Mouse (Mus musculus) macrophage (primary cell): ENCODE measurements at regions not wholly inside any gene's neighbourhood (a gene's known extent, or its start where the extent isn't known, plus 50 kb on each side); places are given as distances from the start of the nearest gene placed in this dataset.

Experiments
- H3K27ac ChIP-seq: fragments of 350-480 bp; formaldehyde crosslinking; 2 replicates; pipeline ENCODE4 v1.9.0; 2021
- H3K36me3 ChIP-seq: fragments of 350-480 bp; formaldehyde crosslinking; 2 replicates; pipeline ENCODE4 v1.9.0; 2021; ENCODE audit errors: inconsistent target
- H3K4me3 ChIP-seq: fragments of 350-480 bp; formaldehyde crosslinking; 2 replicates; pipeline ENCODE4 v1.9.0; 2021; ENCODE audit errors: inconsistent target
- H3K79me2 ChIP-seq: fragments of 350-480 bp; formaldehyde crosslinking; 2 replicates; pipeline ENCODE4 v1.9.0; 2021; ENCODE audit errors: inconsistent target
- WGBS: methylation state at CpG from one replicate; pipeline ENCODE4 v1.1.7; 2026; ENCODE audit warnings: inconsistent platforms; ENCODE audit not compliant: missing documents; 5-methylcytosine and 5-hydroxymethylcytosine counted together

DNA sequence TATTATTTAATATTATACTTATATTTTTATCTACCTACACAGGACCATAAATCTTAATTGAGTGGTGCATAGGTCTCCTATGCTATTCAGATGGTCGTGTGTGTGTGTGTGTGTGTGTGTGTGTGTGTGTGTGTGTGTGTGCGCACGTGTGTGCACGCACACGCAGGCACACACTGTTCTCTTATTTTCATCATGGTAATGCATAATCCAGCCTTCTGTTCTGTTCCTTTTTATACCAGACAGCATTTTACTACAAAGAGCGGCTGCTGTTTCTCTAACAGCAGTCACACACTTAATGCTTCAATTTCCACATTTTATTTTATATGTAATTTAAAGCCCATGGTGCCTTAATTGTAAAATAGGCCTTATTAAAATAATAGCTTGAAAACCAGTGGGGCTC is 537.0 kb downstream of the Ebf1 start:
- WGBS, result 94% methylated on average over 6 of the region's 6 CpGs
- H3K27ac ChIP-seq, result no peak overlapping the region
- no peaks in the 10 kb centered on the region for H3K79me2 ChIP-seq
- no peaks in the 10 kb centered on the region for H3K36me3 ChIP-seq
- no peak overlapping the region for H3K4me3 ChIP-seq

DNA sequence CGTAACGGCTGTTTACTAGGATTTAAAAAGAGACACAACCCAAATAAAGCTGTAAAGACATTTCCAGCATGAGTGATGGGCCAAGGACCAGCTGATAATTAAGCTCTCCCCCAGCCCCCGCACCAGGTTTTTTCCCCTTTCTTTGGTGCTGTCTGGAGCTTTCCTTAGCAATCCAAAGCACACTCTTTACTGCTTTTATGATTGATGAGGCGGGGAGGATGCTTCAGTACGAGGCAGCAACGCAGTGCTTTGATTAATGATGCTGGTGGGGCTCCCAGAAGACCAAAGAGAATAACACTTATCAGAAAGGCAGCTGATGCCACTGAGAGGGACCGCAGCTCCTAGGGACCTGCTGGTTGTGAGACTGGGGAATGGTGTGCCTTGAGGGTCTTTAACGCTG is 537.4 kb downstream of the Ebf1 start:
- no peak overlapping the region for H3K4me3 ChIP-seq

GRCm38 (mm10) chr11:45155782-45156181 is 538.7 kb downstream of the Ebf1 start:
- 14% methylated on average over 1 of the region's 1 CpGs for WGBS
- H3K27ac ChIP-seq, result no peak overlapping the region
- H3K79me2 ChIP-seq, result no peaks in the 10 kb centered on the region
- no peak overlapping the region for H3K4me3 ChIP-seq
- no peaks in the 10 kb centered on the region for H3K36me3 ChIP-seq

More for the DNA sequence above, 537.4 kb downstream of the Ebf1 start:
- WGBS, result 82% methylated on average over 8 of the region's 8 CpGs
- Histone ChIP-seq H3K36me3 (no peaks in the 10 kb centered on the region), H3K27ac (no peak overlapping the region), H3K79me2 (no peaks in the 10 kb centered on the region)

GRCm38 (mm10) chr11:45158282-45158681 is 541.2 kb downstream of the Ebf1 start:
- H3K79me2 ChIP-seq, result no peaks in the 10 kb centered on the region
- H3K4me3 ChIP-seq, result no peak overlapping the region
- H3K27ac ChIP-seq, result no peak overlapping the region
- WGBS, result 66% methylated on average over 2 of the region's 2 CpGs
- no peaks in the 10 kb centered on the region for H3K36me3 ChIP-seq

DNA sequence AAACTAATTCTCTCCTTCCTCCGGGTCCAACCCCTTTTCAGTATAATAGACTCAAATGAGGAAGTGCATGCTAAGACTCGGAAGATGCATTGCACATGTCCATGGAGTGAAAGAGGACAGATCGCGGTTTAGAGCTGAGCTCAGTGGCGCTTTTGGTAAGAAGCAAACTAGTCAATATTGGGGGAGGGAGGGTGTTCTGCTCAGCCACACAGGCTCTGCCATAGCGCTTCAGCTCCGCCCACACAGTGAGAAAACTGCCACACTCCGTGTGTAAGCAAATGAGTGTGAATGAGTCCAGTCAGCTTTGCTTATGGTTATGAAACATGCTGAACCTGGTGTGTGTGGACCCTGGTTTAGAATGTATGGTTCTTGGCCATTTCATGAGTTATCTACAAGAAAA is 543.8 kb downstream of the Ebf1 start:
- 59% methylated on average over 8 of the region's 8 CpGs for WGBS
- H3K36me3 ChIP-seq, result no peaks in the 10 kb centered on the region
- H3K79me2 ChIP-seq, result no peaks in the 10 kb centered on the region
- H3K4me3 ChIP-seq, result no peak overlapping the region
- H3K27ac ChIP-seq, result no peak overlapping the region

- 76% methylated on average over 2 of the region's 2 CpGs for WGBS
Measured at GRCm38 (mm10) chr11:45173546-45173945, 556.4 kb downstream of the Ebf1 start.

DNA sequence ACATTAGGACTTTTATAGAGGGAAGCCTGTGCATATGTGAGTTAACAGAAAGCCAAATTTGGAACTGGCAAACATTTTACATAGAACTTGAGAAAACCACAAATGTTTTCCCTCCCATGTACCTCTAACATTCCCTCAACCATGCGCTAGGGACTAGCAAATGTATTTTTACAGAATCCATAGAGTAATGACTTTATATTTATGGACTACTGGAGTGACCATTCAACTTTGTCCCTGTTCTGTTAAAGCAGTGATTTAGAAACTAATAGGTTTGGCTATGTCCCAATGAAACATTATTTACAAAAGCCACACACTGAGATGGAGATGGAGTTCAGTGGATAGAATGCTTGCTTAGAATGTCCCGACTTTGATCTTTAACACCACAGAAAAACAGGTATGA is 557.0 kb downstream of the Ebf1 start:
- Histone ChIP-seq H3K36me3 (no peaks in the 10 kb centered on the region), H3K4me3 (no peak overlapping the region), H3K79me2 (no peaks in the 10 kb centered on the region), H3K27ac (no peak overlapping the region)
- WGBS, result 88% methylated on average over 2 of the region's 2 CpGs

More at GRCm38 (mm10) chr11:45173546-45173945, 556.4 kb downstream of the Ebf1 start:
- Histone ChIP-seq H3K36me3 (no peaks in the 10 kb centered on the region), H3K4me3 (no peak overlapping the region), H3K27ac (no peak overlapping the region), H3K79me2 (no peaks in the 10 kb centered on the region)

- Histone ChIP-seq H3K4me3 (no peak overlapping the region), H3K36me3 (no peaks in the 10 kb centered on the region), H3K27ac (no peak overlapping the region), H3K79me2 (no peaks in the 10 kb centered on the region)
- 82% methylated on average over 9 of the region's 10 CpGs for WGBS
Measured at GRCm38 (mm10) chr11:45174811-45175798, 558.0 kb downstream of the Ebf1 start.

- H3K79me2 ChIP-seq, result no peaks in the 10 kb centered on the region
- H3K4me3 ChIP-seq, result no peak overlapping the region
- 85% methylated on average over 3 of the region's 3 CpGs for WGBS
- H3K36me3 ChIP-seq, result no peaks in the 10 kb centered on the region
- no peak overlapping the region for H3K27ac ChIP-seq
Measured at GRCm38 (mm10) chr11:45176971-45177370, 559.9 kb downstream of the Ebf1 start.

GRCm38 (mm10) chr11:45178036-45178435 is 560.9 kb downstream of the Ebf1 start:
- WGBS, result 87% methylated on average over 7 of the region's 7 CpGs
- Histone ChIP-seq H3K79me2 (no peaks in the 10 kb centered on the region), H3K36me3 (no peaks in the 10 kb centered on the region), H3K27ac (no peak overlapping the region), H3K4me3 (no peak overlapping the region)

DNA sequence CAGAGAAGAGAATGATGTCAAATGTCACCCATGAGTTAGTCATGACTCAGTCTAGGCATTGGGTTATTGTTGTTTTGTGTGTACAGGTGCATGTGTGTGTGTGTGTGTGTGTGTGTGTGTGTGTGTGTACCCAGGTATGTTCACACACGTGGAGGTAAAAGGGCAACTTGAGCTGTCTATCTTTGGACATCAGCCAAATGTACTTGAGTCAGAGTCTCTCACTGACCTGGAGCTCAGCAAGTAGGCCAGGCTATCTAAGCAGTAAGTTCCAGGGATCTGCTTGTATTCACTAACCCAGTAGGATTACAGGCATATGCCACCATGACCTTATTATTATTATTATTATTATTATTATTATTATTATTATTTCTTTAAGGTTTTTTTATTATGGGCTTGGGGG is 561.9 kb downstream of the Ebf1 start:
- Histone ChIP-seq H3K4me3 (no peak overlapping the region), H3K79me2 (no peaks in the 10 kb centered on the region), H3K27ac (no peak overlapping the region), H3K36me3 (no peaks in the 10 kb centered on the region)
- WGBS, result 100% methylated on average over 1 of the region's 1 CpGs

DNA sequence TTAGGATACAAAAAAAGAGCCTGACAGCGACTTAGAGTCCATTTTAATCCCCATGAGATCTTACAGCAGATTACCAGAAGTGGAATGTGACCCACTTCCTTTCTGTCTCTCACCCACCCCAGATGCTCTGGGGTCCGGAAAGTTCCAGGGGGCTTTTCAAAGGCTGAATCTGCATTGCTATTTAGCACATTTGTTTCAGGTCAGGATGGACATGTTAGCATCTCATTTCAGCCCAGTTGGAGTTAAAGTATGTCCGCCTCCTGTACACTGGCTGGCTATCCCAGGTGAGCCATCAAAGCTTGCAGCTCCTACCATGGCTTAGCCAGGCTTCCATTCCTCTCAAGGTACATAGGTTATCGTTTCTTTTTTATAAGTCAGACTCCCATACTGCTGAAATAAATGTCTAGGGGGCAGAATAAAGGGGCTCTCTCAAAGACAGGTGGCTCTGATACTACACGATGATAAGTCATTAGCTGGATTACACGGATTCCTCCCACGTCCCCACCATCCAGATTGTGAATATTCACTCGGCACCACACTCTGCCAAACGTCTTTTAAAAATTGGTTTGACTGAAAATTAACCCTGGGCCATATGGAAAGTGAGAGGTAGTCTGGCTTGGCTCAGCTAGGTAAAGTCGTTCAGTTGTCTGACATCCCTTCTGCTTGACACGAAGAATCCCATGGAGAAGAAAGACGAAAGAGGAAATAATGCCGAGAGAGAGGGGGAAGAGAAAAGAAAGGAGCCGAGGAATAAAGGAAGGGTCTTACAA is 573.7 kb downstream of the Ebf1 start:
- 86% methylated on average over 11 of the region's 14 CpGs for WGBS

GRCm38 (mm10) chr11:45191392-45192189 is 574.5 kb downstream of the Ebf1 start:
- no peak overlapping the region for H3K27ac ChIP-seq
- H3K36me3 ChIP-seq, result no peaks in the 10 kb centered on the region
- 43% methylated on average over 12 of the region's 12 CpGs for WGBS
- H3K4me3 ChIP-seq, result no peak overlapping the region
- H3K79me2 ChIP-seq, result no peaks in the 10 kb centered on the region

More for the DNA sequence above, 573.7 kb downstream of the Ebf1 start:
- Histone ChIP-seq H3K36me3 (no peaks in the 10 kb centered on the region), H3K79me2 (no peaks in the 10 kb centered on the region), H3K27ac (no peak overlapping the region), H3K4me3 (no peak overlapping the region)

DNA sequence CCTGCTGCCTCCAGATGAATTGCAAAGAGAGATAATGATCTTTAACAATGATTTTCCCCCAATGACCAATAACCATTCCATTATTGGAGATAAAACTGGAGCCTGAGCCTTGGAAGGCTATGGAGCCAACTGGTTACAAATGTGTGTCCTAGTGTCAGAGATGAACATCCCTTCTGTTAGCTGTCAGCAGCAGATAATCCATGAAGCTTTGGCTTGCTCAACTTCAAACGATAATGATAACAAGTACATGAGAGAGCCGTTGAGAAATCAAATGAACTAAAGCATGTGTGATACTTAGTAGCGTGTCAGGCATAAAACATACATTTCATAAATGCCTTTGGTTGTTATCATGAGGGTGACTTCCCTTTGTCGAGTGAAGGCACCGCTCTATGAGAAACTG is 576.2 kb downstream of the Ebf1 start:
- Histone ChIP-seq H3K79me2 (no peaks in the 10 kb centered on the region), H3K27ac (no peak overlapping the region), H3K4me3 (no peak overlapping the region), H3K36me3 (no peaks in the 10 kb centered on the region)
- 88% methylated on average over 5 of the region's 5 CpGs for WGBS
